In genomic region chr11:54764026-54764425, GRCm38 (mm10) we compare ENCODE assay signal across 13 mouse cellular contexts. TPM values are rescaled to one million over a fixed set of nuclear protein-coding genes. Genes with fewer than 3 reads are reported as not detected.
DNase-seq lines count a peak whose midpoint lies in the region; ATAC-seq lines count a peak whose summit lies in the region.
"Had no signal": no experiment of that assay in that cellular context is flagged by ENCODE, and none has a peak within 500 bp of the region (broad histone marks: within the 10 kb centered on the region; RNA-seq: fewer than 3 reads in every experiment).

No protein-coding gene starts in this region.

- DNase-seq in frontal cortex, postnatal 10 days (ENCODE audit: low spot score in 2 of 2), result no peak
- peak; percentile 49 to 60 for DNase-seq in CD8-positive naive resting alpha-beta T cell, adult 2 months (ENCODE audit: low read depth in 2 of 2, low spot score in 2 of 2)
- DNase-seq in naive thymus-derived CD4-positive, alpha-beta T cell, adult 2 months (ENCODE audit: low read depth), result peak; percentile 80
- DNase-seq in thymus, postnatal 14 days, result peak; percentile 81
- DNase-seq in neural tube, embryonic 10.5 days (ENCODE audit: extremely low spot score, low spot score), result no peak
- no peak for DNase-seq in cerebellum, postnatal 10 days
- DNase-seq in adrenal gland, postnatal 14 days, result no peak
- DNase-seq: cerebellum, adult 9-11 months; forebrain, postnatal 0 days; gastrocnemius, postnatal 36 days; kidney, adult 2 months; right cerebral cortex, postnatal 14 days had no signal

- peak; percentile 74; the same call in 1 of the 2 replicates for ATAC-seq in frontal cortex, adult (ENCODE audit: low TSS enrichment)
- ATAC-seq: forebrain, postnatal 0 days had no signal

RNA-seq across cellular contexts. Expression of gene Cdc42se2, which starts 23.4 kb away (rescaled TPM):
- total RNA-seq in adrenal gland, postnatal 14 days (2021), result 19.7 and 29.9 TPM in 2 replicates

Comparison
In these comparisons a context has a peak if more than half of its experiments do, and no peak if none do; other contexts are left out.
1. DNase-seq: peak in CD8-positive naive resting alpha-beta T cell, adult 2 months (2 of 2), naive thymus-derived CD4-positive, alpha-beta T cell, adult 2 months (single experiment) and thymus, postnatal 14 days (single experiment); none in frontal cortex, postnatal 10 days (0 of 2), neural tube, embryonic 10.5 days (single experiment), cerebellum, postnatal 10 days (0 of 2) and adrenal gland, postnatal 14 days (single experiment).